Mouse (Mus musculus) right cerebral cortex, adult 2 months (tissue): ENCODE measurements around the gene Wdr13.
"Not testable (repeated sequence)": the region's sequence is repeated elsewhere in the genome, so short reads cannot be mapped to it uniquely, and the experiment has no call there.

Experiments used
- DNase-seq, 2 experiments: peaks; one replicate each; pipeline ENCODE4 v3.0.0; 2021 to 2022; ENCODE audit warnings: low spot score in 2 of 2

Wdr13 gene

GRCm38 (mm10) chrX:8105019-8105418 is 27.7 kb downstream of the Wdr13 start:
- DNase-seq = no peak

GRCm38 (mm10) chrX:8102213-8102668 is 30.5 kb downstream of the Wdr13 start:
- DNase-seq = no peak

DNA sequence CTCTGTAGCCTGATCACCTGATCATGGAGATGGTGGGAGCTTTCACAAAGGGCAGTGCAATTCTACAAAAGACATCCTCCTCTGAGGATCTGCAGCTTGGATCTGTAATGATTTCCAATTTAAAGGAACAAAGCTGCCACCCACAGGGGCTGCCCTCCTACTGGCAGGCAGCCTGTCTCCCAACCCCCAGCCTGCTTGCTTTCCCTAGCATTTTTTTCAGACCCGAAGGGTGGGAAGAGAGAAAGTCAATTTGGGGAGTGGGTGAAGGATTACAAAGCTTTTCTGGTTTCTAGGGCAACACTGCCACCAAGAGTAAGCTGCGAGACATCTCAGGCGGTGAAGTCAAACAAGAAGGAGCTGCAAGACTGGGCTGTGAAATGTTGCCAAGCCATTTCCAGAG is 31.7 kb downstream of the Wdr13 start:
- DNase-seq = peak; percentile 46 to 66

- DNase-seq = no peak
These were observed 33.3 kb downstream of the Wdr13 start for GRCm38 (mm10) chrX:8099435-8099834.

- DNase-seq = peak; percentile 96 to 97
These were observed 35.9 kb downstream of the Wdr13 start for GRCm38 (mm10) chrX:8096787-8097242.

DNA sequence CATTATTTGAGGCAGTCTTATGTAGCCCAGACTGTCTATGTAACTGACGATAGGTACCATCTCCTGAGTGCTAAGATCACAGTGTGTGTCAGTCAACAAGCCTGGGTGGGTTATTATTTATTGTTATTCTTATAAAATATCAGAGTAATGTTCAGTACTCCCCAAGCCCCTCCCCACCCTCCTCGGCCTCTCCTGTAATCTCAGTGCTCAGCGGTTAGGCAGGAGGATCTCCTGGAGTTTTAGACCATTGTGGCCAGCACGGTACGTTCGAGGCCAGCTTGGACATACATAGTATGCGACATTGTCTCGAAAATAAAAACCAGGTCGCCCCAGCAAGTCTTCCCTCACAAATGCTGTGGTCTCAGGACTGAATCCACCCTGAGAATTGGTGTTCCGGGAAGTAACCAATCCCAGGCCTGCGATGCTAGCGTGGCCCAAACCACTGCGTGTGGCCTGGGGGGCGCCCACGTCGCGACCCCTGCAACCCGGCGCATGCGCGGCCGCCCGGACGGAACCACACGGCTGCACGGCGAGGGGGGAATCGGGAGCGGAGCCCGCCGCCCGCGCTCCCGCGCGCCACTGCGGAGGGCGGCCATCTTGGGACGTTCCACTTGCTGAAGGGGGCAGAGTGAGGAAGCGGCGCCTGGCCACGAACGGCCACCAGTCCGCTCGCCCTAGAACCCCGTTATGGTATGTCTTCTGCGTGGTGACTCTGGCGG is 36.5 kb downstream of the Wdr13 start:
- peak; percentile 66 to 85 for DNase-seq

DNA sequence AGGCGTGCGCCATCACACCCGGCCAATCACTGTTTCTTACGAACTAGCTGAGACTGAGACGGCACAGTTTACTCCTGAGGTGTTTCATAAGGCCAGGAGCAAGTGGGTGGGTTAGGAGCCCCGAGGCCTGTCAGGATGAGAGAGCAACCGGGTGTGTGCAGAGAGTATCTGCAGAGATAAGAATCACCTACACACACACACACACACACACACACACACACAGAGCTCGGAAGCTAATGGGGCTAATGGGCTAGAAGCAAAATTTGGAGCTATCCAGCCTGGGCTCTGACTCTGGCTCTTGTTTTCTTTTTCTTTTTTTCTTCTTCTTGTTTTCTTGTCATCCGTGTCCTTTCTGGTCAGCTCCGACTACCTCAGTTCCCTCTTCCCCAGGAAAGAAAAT is 37.1 kb downstream of the Wdr13 start:
- no peak for DNase-seq

DNA sequence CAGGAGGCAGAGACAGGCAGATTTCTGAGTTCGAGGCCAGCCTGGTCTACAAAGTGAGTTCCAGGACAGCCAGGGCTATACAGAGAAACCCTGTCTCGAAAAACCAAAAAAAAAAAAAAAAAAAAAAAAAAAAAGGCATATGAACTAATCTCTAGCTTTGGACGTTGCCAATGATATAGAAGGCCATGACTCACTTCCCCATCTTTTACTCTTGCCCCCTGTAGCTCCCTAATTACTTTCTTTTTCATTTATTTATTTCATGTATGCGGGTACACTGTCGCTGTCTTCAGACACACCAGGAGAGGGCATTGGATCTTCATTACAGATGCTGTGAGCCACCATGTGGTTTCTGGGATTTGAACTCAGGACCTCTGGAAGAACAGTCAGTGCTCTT is 41.7 kb downstream of the Wdr13 start:
- DNase-seq = not testable (repeated sequence)

DNA sequence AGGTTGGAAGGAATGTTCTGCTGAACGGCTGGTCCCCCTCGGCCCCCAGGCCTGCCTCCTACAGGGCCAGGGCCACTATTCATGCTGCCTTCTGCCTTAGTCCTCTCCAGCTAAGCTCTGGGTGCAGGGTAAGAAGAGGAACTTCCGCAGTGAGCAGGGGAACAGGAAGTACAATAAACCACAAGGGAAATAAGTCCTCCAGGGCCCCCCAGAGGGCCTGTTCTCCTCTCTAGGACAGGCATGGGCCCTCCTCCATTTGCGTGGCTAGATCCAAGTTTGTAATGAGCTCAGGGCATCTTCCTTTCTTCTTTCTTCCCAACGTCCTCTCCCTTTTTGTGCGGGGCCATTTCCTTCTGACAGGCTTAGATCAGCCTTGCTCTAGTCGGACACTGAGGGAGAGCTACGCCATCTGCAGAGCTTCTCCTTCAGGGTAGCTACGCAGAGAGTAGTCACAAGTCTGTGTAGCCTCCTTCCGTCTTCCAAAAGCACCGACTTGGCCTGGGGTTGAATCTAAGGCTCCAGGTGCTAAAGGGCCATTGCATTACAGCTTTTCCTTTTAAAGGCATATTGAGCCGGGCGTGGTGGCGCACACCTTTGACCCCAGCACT is 42.2 kb downstream of the Wdr13 start, which contains the start of gene Was:
TSS of gene Was (minus strand) at position 153 of the 608 bp plus-strand sequence.
- DNase-seq = no peak

GRCm38 (mm10) chrX:8089746-8090145 is 42.9 kb downstream of the Wdr13 start:
- no peak for DNase-seq

GRCm38 (mm10) chrX:8085611-8086010 is 47.1 kb downstream of the Wdr13 start:
- DNase-seq = no peak

DNA sequence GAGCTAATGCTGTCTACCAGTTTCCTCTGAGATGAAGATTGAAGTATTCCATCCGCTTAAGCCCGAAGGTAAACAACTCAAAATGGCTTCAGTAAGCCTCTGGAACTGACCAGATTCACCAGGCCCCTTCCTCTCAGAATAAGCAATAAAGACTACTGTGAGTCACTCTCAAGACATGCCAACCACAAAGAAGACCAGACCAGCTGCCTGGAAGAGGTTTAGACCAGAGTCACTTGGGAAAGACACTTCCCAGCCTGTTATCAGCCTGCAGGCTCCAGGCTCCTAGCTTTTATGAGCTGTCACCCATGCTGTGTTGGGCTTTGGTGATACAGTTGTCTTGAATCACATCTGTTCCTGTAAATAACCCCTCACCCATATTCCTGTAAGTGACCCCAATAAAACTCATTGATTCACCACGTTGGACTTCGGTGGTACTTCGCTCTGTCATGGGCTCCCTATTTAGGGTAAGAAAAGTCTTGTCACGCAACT is 47.9 kb downstream of the Wdr13 start:
- DNase-seq = no peak

DNA sequence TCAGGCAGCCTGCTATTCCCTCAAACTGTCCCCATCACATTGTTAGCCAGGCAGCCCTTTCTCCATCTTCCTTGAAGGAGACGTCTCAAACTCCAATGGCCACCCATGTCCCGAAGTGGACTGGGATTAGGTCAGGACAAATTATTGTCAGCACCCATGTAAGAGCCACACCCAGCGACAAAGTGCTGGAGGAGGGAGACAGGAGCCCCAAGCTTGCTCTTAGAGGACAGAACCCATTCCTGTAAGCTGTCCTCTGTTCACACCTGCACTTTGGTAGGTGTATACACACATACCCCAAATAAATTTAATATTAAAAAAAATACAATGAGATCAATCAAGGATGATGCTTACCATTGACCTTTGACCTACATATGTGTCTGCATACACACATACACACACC is 57.6 kb downstream of the Wdr13 start:
- DNase-seq = no peak

- DNase-seq = peak; percentile 90
These were observed 58.2 kb downstream of the Wdr13 start, which contains the start of gene Suv39h1 for GRCm38 (mm10) chrX:8074430-8075014. Gene Suv39h1 (minus strand): TSS chrX:8074760.

DNA sequence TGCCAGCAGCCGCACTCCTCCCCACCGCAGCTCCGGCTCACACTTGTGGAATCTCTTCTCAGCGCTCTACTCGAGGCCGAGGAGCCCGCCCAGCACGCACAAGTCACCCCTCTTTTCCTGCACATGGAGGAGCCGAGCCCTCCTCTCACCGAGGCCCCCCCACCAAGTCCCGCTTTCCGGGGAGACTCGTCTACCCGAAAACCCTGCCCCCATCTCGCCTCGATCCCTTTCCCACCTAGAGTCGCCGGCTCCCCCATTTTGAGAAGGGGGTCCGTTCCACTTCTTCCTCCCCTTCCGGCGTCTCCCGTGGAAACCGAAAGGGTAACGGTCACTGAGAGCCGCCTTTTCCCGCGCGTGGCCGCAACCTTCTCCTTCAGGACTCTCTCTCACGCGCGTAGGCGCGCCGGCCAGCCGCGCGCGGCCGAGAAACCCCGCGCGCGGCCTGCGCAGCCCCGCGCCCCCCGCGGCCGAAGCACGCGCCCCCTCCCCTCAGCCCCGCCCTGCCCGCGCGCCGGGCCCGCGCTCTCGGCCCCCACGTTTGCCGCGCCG is 58.7 kb downstream of the Wdr13 start:
- peak; percentile 4 to 10 for DNase-seq
